Mouse (Mus musculus): ENCODE measurements at regions not wholly inside any gene's neighbourhood (a gene's known extent, or its start where the extent isn't known, plus 50 kb on each side); places are given as distances from the start of the nearest gene placed in this dataset.

- TF ChIP-seq POLR2A (IDR thresholded peaks at IDR 0.05; ENCODE audit: low read depth, low read length) (no peak), CTCF (IDR thresholded peaks at IDR 0.05; ENCODE audit: borderline replicate concordance, insufficient read depth, low read length) (no peak)
Observed at GRCm38 (mm10) chr13:94645241-94646206, 143.2 kb upstream of the Tbca start.

Data from embryonic fibroblast, embryonic 13.5 days (primary cell).